Mouse (Mus musculus): ENCODE data around the gene Lrrk1.

DNA sequence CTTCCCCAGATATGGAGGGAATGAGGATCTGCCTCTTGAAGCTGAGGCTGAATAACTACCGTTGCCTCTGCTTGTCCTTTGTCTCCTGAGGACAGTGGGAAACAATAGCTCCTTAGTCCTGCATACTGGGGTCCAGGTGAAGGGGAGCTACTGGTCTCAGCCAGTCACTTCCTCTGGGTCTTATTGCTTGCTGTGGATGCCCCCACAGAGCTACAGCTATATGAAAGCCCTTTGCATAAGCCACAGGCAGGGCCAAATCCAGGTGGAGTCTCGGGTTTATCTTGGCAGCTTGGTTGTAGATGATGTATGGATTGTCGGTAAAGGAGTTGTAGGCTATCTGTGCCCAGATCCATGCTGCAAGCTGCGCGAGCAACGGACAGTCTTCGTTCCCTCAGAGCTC lies 158.7 kb downstream of the Lrrk1 start:
- TF ChIP-seq POLR2A (IDR thresholded peaks at IDR 0.05; ENCODE audit: insufficient read depth, low read depth, low read length) (no peak), CTCF (IDR thresholded peaks at IDR 0.05; ENCODE audit: insufficient read depth, low read depth, low read length) (no peak)
